Mouse (Mus musculus): Measurements from ENCODE around the gene Nck2.

The Nck2 gene

GRCm38 (mm10) chr1:43414971-43415370, 29.4 kb upstream of the Nck2 start:
- TF ChIP-seq GATA4 (IDR thresholded peaks at IDR 0.05; ENCODE audit: insufficient replicate concordance, low read length), result no peak

- no peak for TF ChIP-seq GATA4 (IDR thresholded peaks at IDR 0.05; ENCODE audit: insufficient replicate concordance, low read length)
Measured at GRCm38 (mm10) chr1:43422969-43423748, 21.2 kb upstream of the Nck2 start.

GRCm38 (mm10) chr1:43426526-43426925, 17.9 kb upstream of the Nck2 start:
- no peak for TF ChIP-seq GATA4 (IDR thresholded peaks at IDR 0.05; ENCODE audit: insufficient replicate concordance, low read length)

DNA sequence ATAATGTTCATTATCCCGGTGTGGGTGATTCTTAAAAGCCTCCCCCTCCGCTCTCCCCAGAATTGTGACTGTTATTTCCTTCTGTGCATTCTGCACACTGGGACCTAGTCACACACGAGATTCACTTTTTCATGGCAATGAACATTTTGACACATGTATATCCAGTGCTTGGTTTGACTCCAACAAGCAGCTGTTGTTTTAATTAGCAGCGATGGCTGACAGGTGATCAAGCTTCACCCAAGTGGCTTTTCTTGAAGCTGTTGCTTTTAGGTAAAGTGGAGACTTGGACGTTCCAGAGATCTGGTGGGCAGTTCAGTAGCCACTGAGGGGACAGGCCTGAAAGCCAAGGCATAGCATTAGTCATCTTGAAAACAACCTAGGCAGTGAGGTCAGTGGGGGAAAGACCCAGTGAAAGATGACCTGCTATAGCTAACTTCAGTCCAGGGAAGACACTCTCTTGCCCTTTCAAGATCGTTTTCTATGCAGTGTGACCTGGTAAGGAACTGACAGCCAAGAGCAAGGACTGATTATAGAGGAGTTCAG, 17.3 kb upstream of the Nck2 start:
- no peak for TF ChIP-seq GATA4 (IDR thresholded peaks at IDR 0.05; ENCODE audit: insufficient replicate concordance, low read length)

- no peak for TF ChIP-seq GATA4 (IDR thresholded peaks at IDR 0.05; ENCODE audit: insufficient replicate concordance, low read length)
Measured at GRCm38 (mm10) chr1:43429924-43430876, 14.2 kb upstream of the Nck2 start.

DNA sequence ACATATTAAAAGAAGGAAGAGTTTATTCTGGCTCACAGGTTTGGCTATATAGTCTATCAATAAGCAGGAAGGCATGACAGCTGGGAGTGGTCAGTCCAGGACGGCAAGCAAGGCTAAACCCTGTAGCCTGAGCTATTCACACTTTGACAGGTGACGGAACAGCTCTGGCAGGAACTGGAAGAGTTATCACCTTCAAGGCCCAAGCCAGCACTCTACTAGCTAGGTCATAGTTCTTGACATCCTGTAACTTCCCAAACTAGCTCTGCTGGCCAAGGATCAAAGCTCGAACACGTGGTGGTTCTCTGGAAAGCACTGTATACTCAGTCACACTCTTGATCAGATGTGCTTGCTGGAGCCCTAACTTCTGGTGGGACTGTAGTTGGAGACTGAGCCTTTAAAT, 10.5 kb upstream of the Nck2 start:
- no peak for TF ChIP-seq GATA4 (IDR thresholded peaks at IDR 0.05; ENCODE audit: insufficient replicate concordance, low read length)

- TF ChIP-seq GATA4 (IDR thresholded peaks at IDR 0.05; ENCODE audit: insufficient replicate concordance, low read length), result no peak
Measured at GRCm38 (mm10) chr1:43436554-43436953, 7.8 kb upstream of the Nck2 start.

GRCm38 (mm10) chr1:43439261-43439660, 5.1 kb upstream of the Nck2 start:
- no peak for TF ChIP-seq GATA4 (IDR thresholded peaks at IDR 0.05; ENCODE audit: insufficient replicate concordance, low read length)

DNA sequence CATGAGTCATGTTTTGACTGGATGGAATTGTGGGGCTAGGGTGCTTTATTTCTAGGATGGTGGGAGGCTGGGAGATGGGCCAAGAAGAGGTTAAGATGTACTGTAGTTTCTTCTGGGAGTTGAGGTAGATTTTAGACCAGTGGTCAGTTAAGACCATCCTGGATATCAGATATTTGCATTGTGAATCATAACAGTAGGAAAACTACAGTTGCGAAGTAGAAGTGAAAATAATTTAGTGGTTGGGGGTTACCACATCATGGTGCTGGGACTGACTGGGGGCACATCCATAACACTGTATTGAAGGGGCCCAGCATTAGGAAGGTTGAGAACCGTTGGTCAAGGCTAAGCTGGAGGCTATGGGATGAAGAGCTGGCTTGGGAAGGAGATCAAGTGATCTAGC, 1.8 kb upstream of the Nck2 start:
- no peak for TF ChIP-seq GATA4 (IDR thresholded peaks at IDR 0.05; ENCODE audit: insufficient replicate concordance, low read length)

DNA sequence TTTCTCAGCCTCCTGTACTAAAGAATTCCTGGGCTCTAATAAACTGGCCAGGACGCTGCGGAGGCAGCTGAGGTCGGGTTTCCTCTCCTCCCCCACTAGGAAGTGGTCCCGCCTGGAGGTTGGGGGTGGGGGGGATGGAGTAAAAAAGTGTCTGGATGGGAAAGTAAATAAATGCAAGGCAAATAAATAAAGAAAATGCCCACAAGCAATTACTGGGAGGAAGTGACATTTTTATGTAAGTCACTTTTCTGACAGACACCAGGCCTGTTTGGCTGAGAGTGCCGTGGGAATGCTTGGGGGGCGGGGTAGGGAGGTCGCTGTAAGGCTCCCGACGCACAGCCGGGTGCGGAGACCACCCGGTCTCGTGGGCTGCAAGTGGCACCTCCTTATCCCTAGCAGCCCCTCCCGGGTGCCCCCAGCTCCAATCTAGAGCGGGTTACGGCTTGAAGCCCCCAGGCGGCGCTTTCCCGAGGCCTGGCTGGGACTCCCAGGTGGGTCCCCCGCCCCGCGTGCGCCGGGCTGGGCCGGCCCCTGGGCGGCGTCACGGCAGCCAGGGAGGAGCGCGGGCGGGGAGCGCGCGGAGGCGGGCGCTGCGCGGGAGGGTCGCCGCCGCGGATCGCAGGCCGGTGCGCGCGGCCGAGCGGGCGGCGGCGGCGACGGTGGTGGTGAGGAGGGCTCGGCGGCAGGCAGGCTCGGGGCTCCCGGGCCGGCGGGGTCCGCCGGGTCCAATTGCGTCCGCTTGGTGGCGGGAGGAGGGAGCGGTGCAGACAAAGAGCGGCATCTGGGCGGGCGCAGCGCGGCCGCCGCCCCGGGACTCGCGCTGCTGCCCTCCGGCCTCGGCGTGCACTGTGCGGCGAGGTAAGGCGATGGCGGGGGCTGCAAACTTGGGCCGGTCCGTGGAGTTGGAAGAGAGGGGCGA, 1.1 kb downstream of the Nck2 start:
- TF ChIP-seq GATA4 (IDR thresholded peaks at IDR 0.05; ENCODE audit: insufficient replicate concordance, low read length), result no peak

- no peak for TF ChIP-seq GATA4 (IDR thresholded peaks at IDR 0.05; ENCODE audit: insufficient replicate concordance, low read length)
Measured at GRCm38 (mm10) chr1:43446089-43446533, 1.7 kb downstream of the Nck2 start.

- TF ChIP-seq GATA4 (IDR thresholded peaks at IDR 0.05; ENCODE audit: insufficient replicate concordance, low read length), result no peak
Measured at GRCm38 (mm10) chr1:43446731-43447601, 2.6 kb downstream of the Nck2 start.

DNA sequence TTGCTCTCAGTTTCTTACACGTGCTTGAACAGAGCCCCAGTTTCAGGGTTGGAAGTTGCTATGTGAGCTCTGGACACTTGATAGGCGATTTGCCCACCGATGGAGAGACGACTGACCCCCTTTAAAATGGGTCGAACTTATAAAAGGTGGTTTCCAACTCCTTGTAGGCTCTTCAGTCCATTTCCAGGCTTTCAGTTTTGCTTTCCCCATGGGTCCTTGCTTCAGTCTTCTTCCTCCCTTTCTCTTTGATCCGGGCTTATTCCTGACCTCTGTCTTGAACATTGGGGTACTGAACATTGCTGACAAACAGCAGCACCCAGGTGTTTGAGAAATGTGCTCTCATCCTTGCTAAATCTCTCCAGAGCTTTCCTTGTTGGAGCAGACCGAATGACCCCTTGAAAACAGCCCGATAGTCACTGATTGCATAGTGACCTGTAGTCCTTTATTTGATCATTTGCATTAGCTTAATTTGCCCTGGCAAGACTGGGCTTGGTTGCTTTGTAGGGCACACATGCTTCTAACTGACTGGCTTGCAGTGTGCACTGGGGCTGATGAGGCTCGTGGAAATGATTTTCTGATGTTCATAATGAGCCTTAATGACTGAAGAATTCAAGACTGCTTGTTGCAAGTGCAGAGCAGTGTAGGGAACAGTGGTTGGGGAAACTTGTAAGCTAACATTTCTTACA, 3.4 kb downstream of the Nck2 start:
- no peak for TF ChIP-seq GATA4 (IDR thresholded peaks at IDR 0.05; ENCODE audit: insufficient replicate concordance, low read length)

All from liver, adult (tissue).